Mouse (Mus musculus) embryonic facial prominence, embryonic 14.5 days (tissue): ENCODE data around the gene Sh2b3. TPM values are rescaled to one million over a fixed set of nuclear protein-coding genes. Genes with fewer than 3 reads are reported as not detected.

ENCODE experiments used
- ATAC-seq: fragments of 200-750 bp; cut with Nextera tagmentation; 2 replicates; pipeline ENCODE4 v1.8.0; 2017; ENCODE audit warnings: low read depth, moderate number of reproducible peaks, moderate TSS enrichment
- DNase-seq: peaks from one replicate; pipeline ENCODE4 v3.0.0-alpha.2; 2015; ENCODE audit warnings: low spot score
- H3K27ac ChIP-seq: fragments of 300-500 bp; sonication (generic); replicated peaks from 2 replicates; pipeline ENCODE4 v1.5.1; 2014; ENCODE audit warnings: low read depth, mild to moderate bottlenecking, low read length, moderate library complexity
- H3K27me3 ChIP-seq: fragments of 300-500 bp; sonication (generic); replicated peaks from 2 replicates; pipeline ENCODE4 v1.6.1; 2014; ENCODE audit warnings: low read length; ENCODE audit not compliant: control insufficient read depth, insufficient read depth
- H3K36me3 ChIP-seq: fragments of 300-500 bp; sonication (generic); 2 replicates; pipeline ENCODE4 v1.6.1; 2014; ENCODE audit warnings: low read length, mixed read lengths; ENCODE audit not compliant: control insufficient read depth, insufficient read depth
- H3K4me1 ChIP-seq: fragments of 300-500 bp; sonication (generic); 2 replicates; pipeline ENCODE4 v1.6.1; 2014; ENCODE audit warnings: antibody characterized with exemption, low read length; ENCODE audit not compliant: control insufficient read depth, insufficient read depth
- H3K4me2 ChIP-seq: fragments of 300-500 bp; sonication (generic); 2 replicates; pipeline ENCODE4 v1.6.1; 2014; ENCODE audit warnings: low read depth, mild to moderate bottlenecking, low read length, moderate library complexity, mixed read lengths
- H3K4me3 ChIP-seq: fragments of 300-500 bp; sonication (generic); 2 replicates; pipeline ENCODE4 v1.5.1; 2014; ENCODE audit warnings: low read depth, mild to moderate bottlenecking, low read length
- H3K9ac ChIP-seq: fragments of 300-500 bp; sonication (generic); 2 replicates; pipeline ENCODE4 v1.6.1; 2014; ENCODE audit warnings: low read depth, mild to moderate bottlenecking, low read length, moderate library complexity, mixed read lengths
- H3K9me3 ChIP-seq: fragments of 300-500 bp; sonication (generic); 2 replicates; pipeline ENCODE4 v1.6.1; 2016; ENCODE audit warnings: low read length; ENCODE audit not compliant: control insufficient read depth
- WGBS: fragments of 180-500 bp; shearing (Covaris S2); extraction: QIAGEN DNeasy Blood & Tissue Kit; methylation state at CpG from one replicate; pipeline ENCODE4 v1.1.7; 2014; 5-methylcytosine and 5-hydroxymethylcytosine counted together
- polyA plus RNA-seq: library from polyadenylated mRNA; unstranded; fragments of >200 nt; fragmentation: Nextera tagmentation; extraction: Ambion mirVana; gene quantifications from 2 replicates; pipeline ENCODE4 v1.2.1, GENCODE M21; 2014

Gene Sh2b3
- polyA plus RNA-seq, 1 experiment from 2014 or later = 18.3 TPM

DNA sequence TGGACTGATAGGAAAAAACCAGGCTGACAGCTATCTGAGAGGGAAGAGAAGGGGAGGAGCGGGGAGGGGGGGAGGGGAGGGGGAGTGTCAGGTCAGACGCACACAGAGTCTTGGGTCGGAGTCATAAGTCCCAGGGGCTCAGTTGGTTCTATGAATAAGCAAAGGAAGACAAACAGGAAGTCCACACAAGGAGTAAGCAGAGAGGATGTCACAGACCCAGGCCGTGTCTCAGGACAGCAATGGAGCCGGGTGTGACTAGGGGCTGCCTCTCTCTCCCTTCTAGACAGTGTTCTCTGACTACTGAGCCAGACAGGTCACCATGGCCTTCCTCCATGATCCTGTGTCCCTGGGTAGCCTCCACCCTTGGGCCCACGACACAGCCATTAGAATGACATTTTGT lies 33.4 kb upstream of the Sh2b3 start:
- H3K4me1 ChIP-seq = no peaks in the 10 kb centered on the region
- H3K4me2 ChIP-seq = no peak overlapping the region
- DNase-seq = no peak
- WGBS = 78% methylated on average over 6 of the region's 6 CpGs
- ATAC-seq = no peak
- no peak overlapping the region for H3K9ac ChIP-seq
- no peak overlapping the region for H3K27ac ChIP-seq
- H3K9me3 ChIP-seq = no peaks in the 10 kb centered on the region
- H3K27me3 ChIP-seq = no peaks in the 10 kb centered on the region
- H3K4me3 ChIP-seq = no peak overlapping the region
- no peaks in the 10 kb centered on the region for H3K36me3 ChIP-seq

DNA sequence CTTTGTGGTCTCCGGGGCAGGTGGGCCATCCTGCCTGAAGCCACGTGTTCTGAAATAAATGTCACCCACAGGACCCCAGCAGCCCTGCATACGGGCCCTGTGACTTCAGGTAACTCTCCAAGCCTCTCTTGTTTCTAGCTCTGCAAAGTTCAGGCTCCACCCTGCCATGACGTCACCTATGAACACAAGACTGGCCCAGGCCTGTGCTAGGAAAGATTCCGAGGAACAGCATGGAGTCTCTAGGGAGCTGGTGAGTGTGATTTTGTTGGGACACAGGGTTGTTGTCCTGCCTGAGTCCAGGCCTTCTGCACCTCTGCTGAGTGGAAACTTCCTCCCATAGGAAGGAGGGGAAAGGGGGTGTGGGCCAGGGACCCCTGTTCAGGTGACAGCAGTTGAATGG lies 30.5 kb upstream of the Sh2b3 start:
- ATAC-seq (no peak), DNase-seq (peak; percentile 56)
- Histone ChIP-seq H3K9ac (no peak overlapping the region), H3K27ac (no peak overlapping the region), H3K4me1 (no peaks in the 10 kb centered on the region), H3K9me3 (no peaks in the 10 kb centered on the region), H3K4me2 (no peak overlapping the region), H3K36me3 (no peaks in the 10 kb centered on the region), H3K27me3 (no peaks in the 10 kb centered on the region), H3K4me3 (no peak overlapping the region)
- WGBS = 58% methylated on average over 5 of the region's 5 CpGs

DNA sequence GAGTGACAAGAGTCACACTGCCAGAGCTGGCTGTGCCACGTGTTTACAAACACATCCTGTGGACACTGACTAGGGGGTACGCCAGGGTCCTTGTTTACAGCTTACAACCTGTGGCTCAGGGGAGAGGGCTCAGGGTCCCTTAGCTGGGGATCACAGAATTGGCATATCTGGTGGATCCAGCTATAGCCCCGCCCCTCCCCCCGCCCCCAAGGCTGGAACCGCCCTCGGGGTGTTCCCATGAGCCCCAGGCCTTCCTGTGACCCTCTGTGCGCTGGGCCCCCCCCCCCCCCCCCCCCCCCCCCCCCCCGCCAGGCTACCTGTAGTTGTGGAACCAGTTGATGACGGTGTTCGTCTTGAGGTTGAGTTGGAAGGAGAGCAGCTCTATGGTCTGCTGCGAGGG lies 26.9 kb upstream of the Sh2b3 start:
- DNase-seq (no peak), ATAC-seq (no peak)
- Histone ChIP-seq H3K9me3 (peaks cover 7% of the 10 kb centered on the region; the same call in 1 of the 2 replicates), H3K4me3 (no peak overlapping the region), H3K4me2 (peak overlapping the region; percentile 40), H3K4me1 (no peaks in the 10 kb centered on the region), H3K36me3 (0 out of 2 replicates have a peak, but pooled peaks cover 11% of the 10 kb centered on the region), H3K27ac (no peak overlapping the region), H3K27me3 (no peaks in the 10 kb centered on the region), H3K9ac (peak overlapping the region; percentile 42; the same call in 1 of the 2 replicates)
- 21% methylated on average over 2 of the region's 11 CpGs for WGBS

DNA sequence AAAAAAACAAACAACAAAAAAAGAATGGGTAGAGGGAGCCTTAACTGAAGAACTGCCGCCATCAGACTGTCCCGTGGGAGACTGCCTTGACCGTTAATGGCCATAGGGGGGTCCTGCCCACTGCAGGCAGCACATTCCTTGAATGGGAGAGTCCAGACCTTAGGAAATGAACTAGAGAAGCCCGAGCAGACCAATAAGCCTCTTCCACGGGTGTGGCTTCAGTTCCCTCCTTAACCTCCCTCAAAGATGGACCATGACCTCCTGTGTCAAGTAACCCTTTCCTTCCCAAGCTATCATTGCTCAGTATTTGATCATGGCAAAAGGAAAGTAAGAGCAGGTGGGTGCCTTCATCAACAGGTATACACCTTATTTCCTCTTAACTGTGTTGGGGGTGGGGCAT lies 24.5 kb upstream of the Sh2b3 start:
- Histone ChIP-seq H3K9me3 (peaks cover 7% of the 10 kb centered on the region; the same call in 1 of the 2 replicates), H3K27ac (no peak overlapping the region), H3K4me1 (no peaks in the 10 kb centered on the region), H3K4me3 (no peak overlapping the region), H3K36me3 (0 out of 2 replicates have a peak, but pooled peaks cover 11% of the 10 kb centered on the region), H3K9ac (no peak overlapping the region), H3K27me3 (no peaks in the 10 kb centered on the region), H3K4me2 (no peak overlapping the region)
- ATAC-seq (no peak), DNase-seq (no peak)
- WGBS = 39% methylated on average over 5 of the region's 5 CpGs

DNA sequence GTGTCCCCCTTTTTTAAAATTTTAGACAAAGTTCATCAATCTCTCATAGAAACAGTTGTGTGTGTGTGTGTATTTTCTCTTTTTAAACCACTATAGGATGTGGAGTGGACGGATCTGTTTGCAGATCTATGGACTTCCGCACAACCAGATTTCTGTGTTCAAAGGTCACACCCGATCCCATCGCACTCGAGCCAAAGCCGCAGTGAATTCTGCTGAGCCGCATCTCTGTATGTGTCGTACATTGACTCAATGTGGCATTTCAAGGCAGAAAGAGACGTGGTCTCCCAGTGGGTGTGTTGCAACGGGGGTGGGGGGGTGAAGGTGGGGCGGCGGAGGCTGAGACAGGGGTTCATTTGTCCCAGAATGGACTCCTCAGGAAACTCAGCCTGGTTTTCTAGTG lies 21.0 kb upstream of the Sh2b3 start:
- Histone ChIP-seq H3K27ac (no peak overlapping the region), H3K9ac (no peak overlapping the region), H3K27me3 (no peaks in the 10 kb centered on the region), H3K4me3 (no peak overlapping the region), H3K4me2 (no peak overlapping the region), H3K9me3 (peaks cover 7% of the 10 kb centered on the region; the same call in 1 of the 2 replicates), H3K36me3 (peaks cover 26% of the 10 kb centered on the region), H3K4me1 (no peaks in the 10 kb centered on the region)
- ATAC-seq (no peak), DNase-seq (no peak)
- 88% methylated on average over 12 of the region's 12 CpGs for WGBS

DNA sequence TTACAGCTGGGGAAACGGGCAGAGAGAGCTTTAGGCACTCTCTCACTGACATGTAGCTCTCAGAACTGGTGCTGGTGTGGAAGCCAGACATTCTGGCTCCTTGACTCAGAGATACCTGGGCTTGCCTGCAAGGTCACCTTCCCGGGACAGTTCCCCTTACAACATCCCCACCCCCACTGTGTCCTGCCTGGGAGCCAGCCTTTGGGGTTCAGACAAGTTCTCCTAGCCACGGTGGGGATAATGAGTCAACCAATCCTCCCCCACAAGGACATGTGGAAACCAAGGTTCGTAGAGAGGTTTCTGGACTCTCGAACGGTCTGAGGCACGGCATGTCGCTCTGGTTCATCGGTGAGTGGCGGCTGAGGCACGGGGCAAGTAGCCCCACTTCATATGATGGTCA lies 19.3 kb upstream of the Sh2b3 start:
- WGBS = 86% methylated on average over 11 of the region's 11 CpGs
- H3K27ac ChIP-seq = no peak overlapping the region
- no peak for ATAC-seq
- H3K4me1 ChIP-seq = no peaks in the 10 kb centered on the region
- peaks cover 7% of the 10 kb centered on the region; the same call in 1 of the 2 replicates for H3K9me3 ChIP-seq
- peaks cover 43% of the 10 kb centered on the region for H3K36me3 ChIP-seq
- no peak overlapping the region for H3K4me3 ChIP-seq
- H3K27me3 ChIP-seq = no peaks in the 10 kb centered on the region
- no peak overlapping the region for H3K9ac ChIP-seq
- no peak overlapping the region for H3K4me2 ChIP-seq
- no peak for DNase-seq

DNA sequence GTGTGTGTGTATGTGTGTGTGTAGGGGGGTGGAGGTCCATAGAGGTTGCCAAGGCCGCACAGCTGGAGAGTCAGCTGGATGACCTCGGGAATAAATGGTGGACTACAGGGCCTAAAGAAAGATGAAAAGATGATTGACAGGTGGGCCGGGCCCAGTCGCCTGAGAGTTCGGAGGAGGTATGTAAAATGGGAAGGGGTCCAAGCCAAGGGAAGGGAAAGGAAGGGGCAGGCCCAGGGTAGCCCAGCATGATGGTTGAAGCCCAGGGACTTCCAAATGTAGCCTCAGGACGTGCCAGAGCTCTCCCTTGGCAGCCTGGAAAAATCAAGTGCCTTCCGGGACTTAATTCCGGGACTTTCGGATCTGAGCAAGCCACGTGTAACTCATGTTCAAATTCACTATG lies 17.3 kb upstream of the Sh2b3 start:
- peaks cover 40% of the 10 kb centered on the region for H3K36me3 ChIP-seq
- DNase-seq = no peak

DNA sequence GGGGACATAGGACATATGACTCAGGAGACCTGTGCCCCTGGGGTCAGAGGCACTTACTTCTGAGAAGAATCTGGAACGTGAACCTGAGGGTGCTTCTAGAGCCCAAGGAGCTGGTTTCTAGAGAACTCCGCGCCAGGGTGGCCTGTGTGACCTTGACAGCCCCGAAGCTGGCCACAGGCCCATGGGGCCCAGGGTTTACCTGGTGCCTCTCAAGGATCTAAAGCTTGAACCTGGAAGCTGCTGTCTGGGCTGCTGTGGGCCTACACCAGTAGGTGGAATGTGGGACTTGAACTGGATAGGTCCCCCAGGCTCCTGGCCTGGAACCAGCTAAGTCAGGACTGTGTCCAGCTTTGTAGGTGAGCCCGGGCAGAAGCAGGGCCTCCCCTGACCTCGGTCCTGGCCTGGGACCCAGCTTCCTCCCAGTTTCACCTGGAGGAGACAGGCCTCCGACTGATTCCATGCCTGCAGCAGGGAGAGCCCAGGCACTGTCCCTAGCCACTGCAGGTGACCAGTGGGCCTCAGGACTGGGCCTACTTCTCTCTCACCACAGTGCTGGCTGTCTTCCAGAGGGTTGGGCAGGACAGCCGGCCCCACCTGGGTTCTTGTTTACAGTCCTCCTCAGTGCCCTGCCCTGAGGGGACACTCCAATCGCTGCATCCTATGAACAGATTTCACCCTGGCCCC lies 16.1 kb upstream of the Sh2b3 start:
- H3K27ac ChIP-seq = no peak overlapping the region
- H3K9me3 ChIP-seq = no peaks in the 10 kb centered on the region
- no peaks in the 10 kb centered on the region for H3K27me3 ChIP-seq
- no peak overlapping the region for H3K4me2 ChIP-seq
- no peak overlapping the region for H3K9ac ChIP-seq
- no peak overlapping the region for H3K4me3 ChIP-seq
- DNase-seq (no peak), ATAC-seq (no peak)
- WGBS = 85% methylated on average over 9 of the region's 9 CpGs
- peaks cover 40% of the 10 kb centered on the region for H3K36me3 ChIP-seq
- H3K4me1 ChIP-seq = peaks cover 16% of the 10 kb centered on the region

More for the DNA sequence above, 17.3 kb upstream of the Sh2b3 start:
- Histone ChIP-seq H3K27me3 (no peaks in the 10 kb centered on the region), H3K9me3 (no peaks in the 10 kb centered on the region), H3K4me2 (no peak overlapping the region), H3K27ac (no peak overlapping the region), H3K9ac (no peak overlapping the region), H3K4me1 (peaks cover 11% of the 10 kb centered on the region), H3K4me3 (no peak overlapping the region)
- ATAC-seq = no peak
- WGBS = 73% methylated on average over 10 of the region's 10 CpGs
